Mouse (Mus musculus) hindbrain, embryonic 16.5 days (tissue): ENCODE results near the gene Usp36. TPM values are rescaled to one million over a fixed set of nuclear protein-coding genes. Genes with fewer than 3 reads are reported as not detected.
A peak's percentile ranks its signal among the peaks of the same experiment; 100 is the strongest.

Experiments used
- ATAC-seq: fragments of 200-750 bp; cut with Nextera tagmentation; 2 replicates; pipeline ENCODE4 v1.8.0; 2017; ENCODE audit warnings: moderate TSS enrichment, moderate library complexity
- H3K27ac ChIP-seq: fragments of 300-500 bp; sonication (generic); 2 replicates; pipeline ENCODE4 v1.5.1; 2014; ENCODE audit warnings: low read depth, mild to moderate bottlenecking, control low read depth, low read length, moderate library complexity
- H3K27me3 ChIP-seq: fragments of 300-500 bp; sonication (generic); replicated peaks from 2 replicates; pipeline ENCODE4 v1.6.1; 2014; ENCODE audit warnings: low read length; ENCODE audit not compliant: control insufficient read depth, insufficient read depth
- H3K36me3 ChIP-seq: fragments of 300-500 bp; sonication (generic); 2 replicates; pipeline ENCODE4 v1.6.1; 2014; ENCODE audit warnings: mild to moderate bottlenecking, low read length, moderate library complexity, mixed read lengths; ENCODE audit not compliant: control insufficient read depth, insufficient read depth
- H3K4me1 ChIP-seq: fragments of 300-500 bp; sonication (generic); 2 replicates; pipeline ENCODE4 v1.6.1; 2014; ENCODE audit warnings: low read depth, low read length; ENCODE audit not compliant: control insufficient read depth, insufficient read depth
- H3K4me2 ChIP-seq: fragments of 300-500 bp; sonication (generic); 2 replicates; pipeline ENCODE4 v1.6.1; 2014; ENCODE audit warnings: mild to moderate bottlenecking, low read length, control low read depth, moderate library complexity
- H3K4me3 ChIP-seq: fragments of 300-500 bp; sonication (generic); 2 replicates; pipeline ENCODE4 v1.5.1; 2014; ENCODE audit warnings: mild to moderate bottlenecking, low read length, control low read depth, moderate library complexity
- H3K9ac ChIP-seq: fragments of 300-500 bp; sonication (generic); 2 replicates; pipeline ENCODE4 v1.6.1; 2014; ENCODE audit warnings: low read depth, mild to moderate bottlenecking, control low read depth, low read length, moderate library complexity
- H3K9me3 ChIP-seq: fragments of 300-500 bp; sonication (generic); 2 replicates; pipeline ENCODE4 v1.6.1; 2014; ENCODE audit warnings: mild to moderate bottlenecking, low read length, moderate library complexity; ENCODE audit not compliant: control insufficient read depth
- WGBS: fragments of 180-500 bp; shearing (Covaris S2); extraction: QIAGEN DNeasy Blood & Tissue Kit; methylation state at CpG from one replicate; pipeline ENCODE4 v1.1.7; 2014; 5-methylcytosine and 5-hydroxymethylcytosine counted together
- polyA plus RNA-seq: library from polyadenylated mRNA; unstranded; fragments of >200 nt; fragmentation: Nextera tagmentation; extraction: Ambion mirVana; gene quantifications from 2 replicates; pipeline ENCODE4 v1.2.1, GENCODE M21; 2015

The Usp36 gene
- polyA plus RNA-seq, 1 experiment from 2014 or later = 15.2 TPM

- no peak for ATAC-seq
- Histone ChIP-seq H3K27ac (no peak overlapping the region), H3K36me3 (no peaks in the 10 kb centered on the region), H3K27me3 (no peaks in the 10 kb centered on the region), H3K9me3 (no peaks in the 10 kb centered on the region), H3K4me1 (peaks cover 12% of the 10 kb centered on the region), H3K4me3 (no peak overlapping the region), H3K9ac (no peak overlapping the region), H3K4me2 (no peak overlapping the region)
- WGBS = 81% methylated on average over 6 of the region's 6 CpGs
These were observed 53.4 kb downstream of the Usp36 start for GRCm38 (mm10) chr11:118236520-118237190.

GRCm38 (mm10) chr11:118234929-118235328 lies 55.1 kb downstream of the Usp36 start:
- no peaks in the 10 kb centered on the region for H3K36me3 ChIP-seq
- no peaks in the 10 kb centered on the region for H3K27me3 ChIP-seq
- 83% methylated on average over 7 of the region's 7 CpGs for WGBS
- H3K4me2 ChIP-seq = no peak overlapping the region
- H3K27ac ChIP-seq = no peak overlapping the region
- H3K9ac ChIP-seq = no peak overlapping the region
- H3K4me1 ChIP-seq = peaks cover 12% of the 10 kb centered on the region
- ATAC-seq = no peak
- H3K9me3 ChIP-seq = no peaks in the 10 kb centered on the region
- no peak overlapping the region for H3K4me3 ChIP-seq

GRCm38 (mm10) chr11:118234500-118234899 lies 55.5 kb downstream of the Usp36 start:
- Histone ChIP-seq H3K27ac (no peak overlapping the region), H3K4me1 (peaks cover 9% of the 10 kb centered on the region), H3K4me2 (no peak overlapping the region), H3K9me3 (no peaks in the 10 kb centered on the region), H3K4me3 (no peak overlapping the region), H3K9ac (no peak overlapping the region), H3K27me3 (no peaks in the 10 kb centered on the region), H3K36me3 (no peaks in the 10 kb centered on the region)
- no peak for ATAC-seq
- WGBS = 82% methylated on average over 6 of the region's 6 CpGs

- Histone ChIP-seq H3K36me3 (no peaks in the 10 kb centered on the region), H3K27ac (no peak overlapping the region), H3K4me2 (no peak overlapping the region), H3K27me3 (no peaks in the 10 kb centered on the region), H3K9me3 (no peaks in the 10 kb centered on the region), H3K4me3 (no peak overlapping the region), H3K9ac (no peak overlapping the region), H3K4me1 (peaks cover 5% of the 10 kb centered on the region; the same call in 1 of the 2 replicates)
- ATAC-seq = no peak
- 81% methylated on average over 3 of the region's 3 CpGs for WGBS
These were observed 56.1 kb downstream of the Usp36 start for GRCm38 (mm10) chr11:118233924-118234323.

GRCm38 (mm10) chr11:118232314-118232831 lies 57.7 kb downstream of the Usp36 start:
- no peaks in the 10 kb centered on the region for H3K36me3 ChIP-seq
- no peaks in the 10 kb centered on the region for H3K27me3 ChIP-seq
- H3K4me1 ChIP-seq = peaks cover 5% of the 10 kb centered on the region; the same call in 1 of the 2 replicates
- H3K27ac ChIP-seq = no peak overlapping the region
- peak; percentile 54; the same call in 1 of the 2 replicates for ATAC-seq
- H3K4me3 ChIP-seq = no peak overlapping the region
- H3K4me2 ChIP-seq = no peak overlapping the region
- WGBS = 39% methylated on average over 7 of the region's 7 CpGs
- H3K9ac ChIP-seq = no peak overlapping the region
- H3K9me3 ChIP-seq = no peaks in the 10 kb centered on the region

- no peak overlapping the region for H3K9ac ChIP-seq
- peaks cover 5% of the 10 kb centered on the region; the same call in 1 of the 2 replicates for H3K4me1 ChIP-seq
- H3K36me3 ChIP-seq = no peaks in the 10 kb centered on the region
- no peaks in the 10 kb centered on the region for H3K27me3 ChIP-seq
- no peaks in the 10 kb centered on the region for H3K9me3 ChIP-seq
- no peak for ATAC-seq
- WGBS = 90% methylated on average over 5 of the region's 5 CpGs
- H3K27ac ChIP-seq = no peak overlapping the region
- H3K4me2 ChIP-seq = no peak overlapping the region
- H3K4me3 ChIP-seq = no peak overlapping the region
These were observed 60.1 kb downstream of the Usp36 start for GRCm38 (mm10) chr11:118229941-118230340.

- H3K9ac ChIP-seq = no peak overlapping the region
- WGBS = 85% methylated on average over 7 of the region's 7 CpGs
- H3K4me1 ChIP-seq = peaks cover 6% of the 10 kb centered on the region
- no peak overlapping the region for H3K4me2 ChIP-seq
- no peak overlapping the region for H3K27ac ChIP-seq
- H3K27me3 ChIP-seq = no peaks in the 10 kb centered on the region
- no peaks in the 10 kb centered on the region for H3K9me3 ChIP-seq
- no peaks in the 10 kb centered on the region for H3K36me3 ChIP-seq
- no peak overlapping the region for H3K4me3 ChIP-seq
- ATAC-seq = no peak
These were observed 62.4 kb downstream of the Usp36 start for GRCm38 (mm10) chr11:118227650-118228049.

- Histone ChIP-seq H3K9me3 (no peaks in the 10 kb centered on the region), H3K4me1 (peaks cover 3% of the 10 kb centered on the region), H3K27me3 (no peaks in the 10 kb centered on the region), H3K36me3 (no peaks in the 10 kb centered on the region), H3K9ac (no peak overlapping the region), H3K4me3 (no peak overlapping the region), H3K4me2 (no peak overlapping the region), H3K27ac (no peak overlapping the region)
- ATAC-seq = no peak
- WGBS = 84% methylated on average over 7 of the region's 7 CpGs
These were observed 63.2 kb downstream of the Usp36 start for GRCm38 (mm10) chr11:118226850-118227249.

- H3K27ac ChIP-seq = no peak overlapping the region
- no peak overlapping the region for H3K4me2 ChIP-seq
- no peaks in the 10 kb centered on the region for H3K27me3 ChIP-seq
- H3K9ac ChIP-seq = no peak overlapping the region
- H3K4me3 ChIP-seq = no peak overlapping the region
- ATAC-seq = no peak
- WGBS = 75% methylated on average over 1 of the region's 1 CpGs
- H3K4me1 ChIP-seq = peaks cover 3% of the 10 kb centered on the region
- no peaks in the 10 kb centered on the region for H3K9me3 ChIP-seq
- no peaks in the 10 kb centered on the region for H3K36me3 ChIP-seq
These were observed 64.2 kb downstream of the Usp36 start for GRCm38 (mm10) chr11:118225862-118226261.
